Mouse (Mus musculus) MEL (cell line): ENCODE measurements around the gene Dnaaf5. TPM values are rescaled to one million over a fixed set of nuclear protein-coding genes. Genes with fewer than 3 reads are reported as not detected.

Experiments used
- DNase-seq: peaks from one replicate; pipeline ENCODE4 v3.0.0; 2011; ENCODE audit warnings: low read depth, low spot score
- H3K27ac ChIP-seq: 2 replicates; pipeline ENCODE4 v1.5.1; 2012; ENCODE audit warnings: low read depth, mild to moderate bottlenecking, control low read depth, low read length, moderate library complexity; ENCODE audit not compliant: control insufficient read depth
- H3K27me3 ChIP-seq, 2 experiments: fragments of 150-350 bp in 1 of 2; sonication (generic) in 1 of 2; 2 replicates each; pipeline ENCODE4 v1.6.1; 2012; ENCODE audit warnings: low read length in 2 of 2, mild to moderate bottlenecking in 2 of 2, improper control_type of control experiment in 1 of 2, moderate library complexity in 1 of 2; ENCODE audit not compliant: insufficient read depth in 2 of 2, control insufficient read depth in 1 of 2
- H3K36me3 ChIP-seq, 2 experiments: 2 replicates each; pipeline ENCODE4 v1.6.1; 2012 to 2014; ENCODE audit warnings: low read length in 2 of 2, improper control_type of control experiment in 1 of 2, inconsistent platforms in 1 of 2, mild to moderate bottlenecking in 1 of 2; ENCODE audit not compliant: insufficient read depth in 2 of 2, control insufficient read depth in 1 of 2
- H3K4me1 ChIP-seq, 2 experiments: fragments of 150-350 bp in 1 of 2; sonication (generic) in 1 of 2; 2 replicates each; pipeline ENCODE4 v1.6.1; 2012; ENCODE audit warnings: low read length in 2 of 2, improper control_type of control experiment in 1 of 2, mild to moderate bottlenecking in 1 of 2; ENCODE audit not compliant: insufficient read depth in 2 of 2, control insufficient read depth in 1 of 2
- H3K4me3 ChIP-seq, 2 experiments: fragments of 150-350 bp in 1 of 2; sonication (generic) in 1 of 2; 2 replicates each; pipeline ENCODE4 v1.5.1; 2012; ENCODE audit warnings: low read depth in 2 of 2, low read length in 2 of 2, mild to moderate bottlenecking in 2 of 2, moderate library complexity in 2 of 2, control low read depth in 1 of 2, improper control_type of control experiment in 1 of 2; ENCODE audit not compliant: control insufficient read depth in 1 of 2, insufficient read depth in 1 of 2
- H3K79me2 ChIP-seq: 2 replicates; pipeline ENCODE4 v1.6.1; 2012; ENCODE audit warnings: mild to moderate bottlenecking, low read length, moderate library complexity; ENCODE audit not compliant: control insufficient read depth, poor library complexity, insufficient read depth
- H3K9ac ChIP-seq: 2 replicates; pipeline ENCODE4 v1.6.1; 2012; ENCODE audit warnings: low read depth, mild to moderate bottlenecking, control low read depth, low read length, moderate library complexity; ENCODE audit not compliant: control insufficient read depth, poor library complexity, severe bottlenecking
- H3K9me3 ChIP-seq: fragments of 150-350 bp; sonication (generic); replicated peaks from 2 replicates; pipeline ENCODE4 v1.6.1; 2012; ENCODE audit warnings: mild to moderate bottlenecking, low read length, improper control_type of control experiment, moderate library complexity; ENCODE audit not compliant: insufficient read depth
- BHLHE40 ChIP-seq: IDR thresholded peaks from 2 replicates; pipeline ENCODE4 v1.6.1; 2012; ENCODE audit warnings: low read depth, mild to moderate bottlenecking, inconsistent platforms, low read length, improper control_type of control experiment, borderline replicate concordance
- CHD1 ChIP-seq: IDR thresholded peaks from 2 replicates; pipeline ENCODE4 v1.6.1; 2012; ENCODE audit warnings: low read depth, mild to moderate bottlenecking, inconsistent platforms, low read length, improper control_type of control experiment
- CHD2 ChIP-seq: IDR thresholded peaks from 2 replicates; pipeline ENCODE4 v1.6.1; 2011; ENCODE audit warnings: low read length, improper control_type of control experiment
- ELF1 ChIP-seq: IDR thresholded peaks from 2 replicates; pipeline ENCODE4 v1.6.1; 2014; ENCODE audit warnings: low read depth, mild to moderate bottlenecking, inconsistent platforms, low read length, improper control_type of control experiment, moderate library complexity
- EP300 ChIP-seq, 2 experiments: IDR thresholded peaks; 2 replicates each; pipeline ENCODE4 v1.6.1; 2011; ENCODE audit warnings: improper control_type of control experiment in 2 of 2, low read length in 2 of 2, low read depth in 1 of 2, mild to moderate bottlenecking in 1 of 2
- ETS1 ChIP-seq: IDR thresholded peaks from 2 replicates; pipeline ENCODE4 v1.6.1; 2012; ENCODE audit warnings: low read depth, mild to moderate bottlenecking, inconsistent platforms, low read length, improper control_type of control experiment, moderate library complexity
- GABPA ChIP-seq: IDR thresholded peaks from 2 replicates; pipeline ENCODE4 v1.6.1; 2012; ENCODE audit warnings: low read depth, mild to moderate bottlenecking, inconsistent platforms, low read length, improper control_type of control experiment, moderate library complexity
- HCFC1 ChIP-seq: IDR thresholded peaks from 2 replicates; pipeline ENCODE4 v1.6.1; 2012; ENCODE audit warnings: low read depth, mild to moderate bottlenecking, inconsistent platforms, low read length, improper control_type of control experiment, moderate library complexity
- MAX ChIP-seq: IDR thresholded peaks from 2 replicates; pipeline ENCODE4 v1.6.1; 2011; ENCODE audit warnings: low read length, improper control_type of control experiment
- MAZ ChIP-seq: IDR thresholded peaks from 2 replicates; pipeline ENCODE4 v1.6.1; 2012; ENCODE audit warnings: low read depth, mild to moderate bottlenecking, inconsistent platforms, low read length, improper control_type of control experiment
- MEF2A ChIP-seq: IDR thresholded peaks from 2 replicates; pipeline ENCODE4 v1.6.1; 2014; ENCODE audit warnings: low read depth, mild to moderate bottlenecking, inconsistent platforms, low read length, improper control_type of control experiment; ENCODE audit not compliant: poor library complexity, insufficient replicate concordance, severe bottlenecking; ENCODE audit errors: extremely low read depth
- MXI1 ChIP-seq: IDR thresholded peaks from 2 replicates; pipeline ENCODE4 v1.6.1; 2011; ENCODE audit warnings: mild to moderate bottlenecking, low read depth, low read length, improper control_type of control experiment
- MYB ChIP-seq: IDR thresholded peaks from 2 replicates; pipeline ENCODE4 v1.6.1; 2011; ENCODE audit warnings: mild to moderate bottlenecking, low read depth, low read length, improper control_type of control experiment
- NELFE ChIP-seq: IDR thresholded peaks from 2 replicates; pipeline ENCODE4 v1.6.1; 2011; ENCODE audit warnings: low read depth, low read length, improper control_type of control experiment
- POLR2A ChIP-seq, 2 experiments: IDR thresholded peaks; 2 replicates each; pipeline ENCODE4 v1.6.1; 2011 to 2012; ENCODE audit warnings: low read length in 2 of 2, mild to moderate bottlenecking in 2 of 2, control low read depth in 1 of 2, improper control_type of control experiment in 1 of 2, low read depth in 1 of 2, moderate library complexity in 1 of 2; ENCODE audit not compliant: control insufficient read depth in 1 of 2, insufficient read depth in 1 of 2, poor library complexity in 1 of 2
- RAD21 ChIP-seq: IDR thresholded peaks from 2 replicates; pipeline ENCODE4 v1.6.1; 2011; ENCODE audit warnings: mild to moderate bottlenecking, low read depth, low read length, improper control_type of control experiment
- RCOR1 ChIP-seq: IDR thresholded peaks from 2 replicates; pipeline ENCODE4 v1.6.1; 2012; ENCODE audit warnings: low read depth, mild to moderate bottlenecking, inconsistent platforms, low read length, improper control_type of control experiment
- SIN3A ChIP-seq: IDR thresholded peaks from 2 replicates; pipeline ENCODE4 v1.6.1; 2012; ENCODE audit warnings: low read length, improper control_type of control experiment, inconsistent platforms
- TAL1 ChIP-seq: IDR thresholded peaks from 2 replicates; pipeline ENCODE4 v1.6.1; 2012; ENCODE audit warnings: mild to moderate bottlenecking, inconsistent platforms, low read length, moderate library complexity, mixed read lengths
- UBTF ChIP-seq: IDR thresholded peaks from 2 replicates; pipeline ENCODE4 v1.6.1; 2012; ENCODE audit warnings: low read depth, mild to moderate bottlenecking, inconsistent platforms, low read length, improper control_type of control experiment, moderate library complexity, borderline replicate concordance; ENCODE audit not compliant: insufficient read depth
- ZKSCAN1 ChIP-seq: IDR thresholded peaks from 2 replicates; pipeline ENCODE4 v1.6.1; 2012; ENCODE audit warnings: low read depth, mild to moderate bottlenecking, inconsistent platforms, low read length, improper control_type of control experiment, moderate library complexity
- ZMIZ1 ChIP-seq: IDR thresholded peaks from 2 replicates; pipeline ENCODE4 v1.6.1; 2012; ENCODE audit warnings: low read depth, mild to moderate bottlenecking, inconsistent platforms, low read length, improper control_type of control experiment, moderate library complexity
- ZNF384 ChIP-seq: IDR thresholded peaks from 2 replicates; pipeline ENCODE4 v1.6.1; 2012; ENCODE audit warnings: low read depth, mild to moderate bottlenecking, inconsistent platforms, low read length, improper control_type of control experiment
- polyA plus RNA-seq, 2 experiments: library from polyadenylated mRNA; stranded (reverse) in 1 of 2; unstranded in 1 of 2; fragments of >175 nt in 1 of 2; fragments of >200 nt in 1 of 2; gene quantifications; 2 replicates each; pipeline versions ENCODE4 v1.2.1 to v1.2.4; 2012; ENCODE audit warnings: low replicate concordance in 2 of 2, low read depth in 1 of 2; ENCODE audit not compliant: insufficient read length in 2 of 2, insufficient read depth in 1 of 2, missing spikeins in 1 of 2
- total RNA-seq: library from RNA; depleted of rRNA; stranded (reverse); fragments of 300-350 nt; gene quantifications from 2 replicates; pipeline ENCODE4 v1.2.3, GENCODE M21; 2012

Dnaaf5 gene
- total and polyA plus RNA-seq, 3 experiments: 20.1 to 35.4 TPM; not detected in 1

- Histone ChIP-seq H3K27ac (no peak overlapping the region), H3K9ac (no peak overlapping the region), H3K4me3 (no peak overlapping the region), H3K4me1 (no peaks in the 10 kb centered on the region)
- DNase-seq: no peak
- TF ChIP-seq BHLHE40 (no peak), RAD21 (no peak), TAL1 (no peak), CHD2 (no peak), ZKSCAN1 (no peak), SIN3A (no peak), NELFE (no peak), MAZ (no peak), POLR2A (IDR thresholded peaks at IDR 0.05; ENCODE audit: control insufficient read depth in 1 of 2, insufficient read depth in 1 of 2, low read depth in 1 of 2, low read length in 2 of 2, poor library complexity in 1 of 2) (no peak), MYB (no peak), ZNF384 (no peak), MEF2A (no peak)
- TF ChIP-seq, all 39 proteins: peak for 0
- no peaks in the 10 kb centered on the region for H3K79me2 ChIP-seq
- no peaks in the 10 kb centered on the region; a peak in 1 of 4 replicates for H3K36me3 ChIP-seq
- H3K27me3 ChIP-seq: no peaks in the 10 kb centered on the region
- no peaks in the 10 kb centered on the region for H3K9me3 ChIP-seq
These were observed 34.9 kb downstream of the Dnaaf5 start for GRCm38 (mm10) chr5:139184897-139185296.

GRCm38 (mm10) chr5:139189726-139190125 is 39.7 kb downstream of the Dnaaf5 start:
- Histone ChIP-seq H3K36me3 (no peaks in the 10 kb centered on the region; a peak in 1 of 4 replicates), H3K4me1 (no peaks in the 10 kb centered on the region)

GRCm38 (mm10) chr5:139190958-139191357 is 40.9 kb downstream of the Dnaaf5 start:
- H3K79me2 ChIP-seq: no peaks in the 10 kb centered on the region
- peaks cover 2 to 4% of the 10 kb centered on the region in 2 experiments for H3K4me1 ChIP-seq
- TF ChIP-seq EP300 (IDR thresholded peaks at IDR 0.05; ENCODE audit: low read depth in 1 of 2, low read length in 2 of 2): no peak
- no peak for TF ChIP-seq NELFE
- TF ChIP-seq ZMIZ1: no peak
- TF ChIP-seq MXI1: no peak
- no peak for TF ChIP-seq MAX
- no peak for TF ChIP-seq GABPA
- TF ChIP-seq RCOR1: no peak
- no peak for TF ChIP-seq CHD2
- no peak for TF ChIP-seq UBTF
- TF ChIP-seq ZKSCAN1: no peak
- TF ChIP-seq CHD1: no peak
- no peak for TF ChIP-seq HCFC1
- no peak for TF ChIP-seq ETS1
- no peak for TF ChIP-seq MEF2A
- TF ChIP-seq SIN3A: no peak
- TF ChIP-seq ELF1: no peak
- no peaks in the 10 kb centered on the region for H3K9me3 ChIP-seq
- no peaks in the 10 kb centered on the region for H3K27me3 ChIP-seq
- no peak for DNase-seq
- H3K27ac ChIP-seq: no peak overlapping the region
- H3K9ac ChIP-seq: no peak overlapping the region
- peaks cover 0 to 4% of the 10 kb centered on the region in 2 experiments; a peak in 3 of 4 replicates for H3K36me3 ChIP-seq
- no peak overlapping the region for H3K4me3 ChIP-seq

More at GRCm38 (mm10) chr5:139189726-139190125, 39.7 kb downstream of the Dnaaf5 start:
- Histone ChIP-seq H3K79me2 (no peaks in the 10 kb centered on the region), H3K4me3 (no peak overlapping the region), H3K9ac (no peak overlapping the region), H3K27ac (no peak overlapping the region), H3K27me3 (no peaks in the 10 kb centered on the region), H3K9me3 (no peaks in the 10 kb centered on the region)
- DNase-seq: no peak
- no peak for TF ChIP-seq MAZ
- TF ChIP-seq CHD1: no peak
- TF ChIP-seq UBTF: no peak
- no peak for TF ChIP-seq ZMIZ1
